Mouse (Mus musculus) ES-E14 (cell line): ENCODE data around the gene Tead1. TPM values are rescaled to one million over a fixed set of nuclear protein-coding genes. Genes with fewer than 3 reads are reported as not detected.
"Not testable (repeated sequence)": the region's sequence is repeated elsewhere in the genome, so short reads cannot be mapped to it uniquely, and the experiment has no call there.

ENCODE experiments used
- DNase-seq: peaks from one replicate; pipeline ENCODE4 v3.0.0-alpha.2; 2013; ENCODE audit warnings: low read depth, low spot score
- H3K27ac ChIP-seq: 2 replicates; pipeline ENCODE4 v1.5.1; 2012; ENCODE audit warnings: low read depth, mild to moderate bottlenecking, low read length, moderate library complexity, mixed read lengths; ENCODE audit not compliant: poor library complexity, insufficient read depth, severe bottlenecking
- H3K36me3 ChIP-seq: 2 replicates; pipeline ENCODE4 v1.6.1; 2012; ENCODE audit warnings: mild to moderate bottlenecking, low read length, moderate library complexity, mixed read lengths; ENCODE audit not compliant: control insufficient read depth, poor library complexity, insufficient read depth, severe bottlenecking
- H3K4me1 ChIP-seq, 2 experiments: fragments of 150-350 bp in 1 of 2; sonication (generic) in 1 of 2; 2 replicates each; pipeline ENCODE4 v1.6.1; 2012; ENCODE audit warnings: low read length in 2 of 2, mild to moderate bottlenecking in 1 of 2, mixed read lengths in 1 of 2; ENCODE audit not compliant: control insufficient read depth in 2 of 2, insufficient read depth in 2 of 2, poor library complexity in 1 of 2
- H3K4me3 ChIP-seq, 2 experiments: fragments of 150-350 bp in 1 of 2; sonication (generic) in 1 of 2; 2 replicates each; pipeline ENCODE4 v1.5.1; 2012; ENCODE audit warnings: low read length in 2 of 2, low read depth in 1 of 2, mild to moderate bottlenecking in 1 of 2, mixed read lengths in 1 of 2; ENCODE audit not compliant: insufficient read depth in 1 of 2, poor library complexity in 1 of 2, severe bottlenecking in 1 of 2
- H3K9ac ChIP-seq: 2 replicates; pipeline ENCODE4 v1.6.1; 2012; ENCODE audit warnings: low read depth, mild to moderate bottlenecking, low read length, mixed read lengths; ENCODE audit not compliant: poor library complexity, insufficient read depth, severe bottlenecking
- H3K9me3 ChIP-seq: fragments of 150-350 bp; sonication (generic); 2 replicates; pipeline ENCODE4 v1.6.1; 2012; ENCODE audit warnings: low read depth, mild to moderate bottlenecking, low read length; ENCODE audit not compliant: control insufficient read depth, insufficient read depth
- CHD2 ChIP-seq: IDR thresholded peaks from 2 replicates; pipeline ENCODE4 v1.6.1; 2014; ENCODE audit warnings: mild to moderate bottlenecking, low read depth, low read length, inconsistent platforms
- HCFC1 ChIP-seq: IDR thresholded peaks from 2 replicates; pipeline ENCODE4 v1.6.1; 2012; ENCODE audit warnings: low read length, inconsistent platforms, borderline replicate concordance; ENCODE audit not compliant: insufficient read depth
- MAFK ChIP-seq: IDR thresholded peaks from 2 replicates; pipeline ENCODE4 v1.6.1; 2014; ENCODE audit warnings: mild to moderate bottlenecking, low read depth, low read length, inconsistent platforms; ENCODE audit not compliant: insufficient read depth
- ZC3H11A ChIP-seq: IDR thresholded peaks from 2 replicates; pipeline ENCODE4 v1.6.1; 2012; ENCODE audit warnings: low read depth, mild to moderate bottlenecking, inconsistent platforms, low read length, borderline replicate concordance
- ZNF384 ChIP-seq: IDR thresholded peaks from 2 replicates; pipeline ENCODE4 v1.6.1; 2012; ENCODE audit warnings: low read depth, low read length, inconsistent platforms
- in situ Hi-C, 2 experiments: fragments of 600-800 bp; cut with MboI; formaldehyde crosslinking; loops; one replicate each; pipeline ENCODE4 v1.15.1; 2025; ENCODE audit warnings: low sequenced_read_pairs in 2 of 2, inconsistent platforms in 1 of 2; ENCODE audit not compliant: unreplicated experiment in 2 of 2
- total RNA-seq: library from RNA; depleted of rRNA; stranded (reverse); fragments of 300-350 nt; gene quantifications from 2 replicates; pipeline ENCODE4 v1.2.3, GENCODE M21; 2012

Gene Tead1
- total RNA-seq, 1 experiment = 90.5 TPM

DNA sequence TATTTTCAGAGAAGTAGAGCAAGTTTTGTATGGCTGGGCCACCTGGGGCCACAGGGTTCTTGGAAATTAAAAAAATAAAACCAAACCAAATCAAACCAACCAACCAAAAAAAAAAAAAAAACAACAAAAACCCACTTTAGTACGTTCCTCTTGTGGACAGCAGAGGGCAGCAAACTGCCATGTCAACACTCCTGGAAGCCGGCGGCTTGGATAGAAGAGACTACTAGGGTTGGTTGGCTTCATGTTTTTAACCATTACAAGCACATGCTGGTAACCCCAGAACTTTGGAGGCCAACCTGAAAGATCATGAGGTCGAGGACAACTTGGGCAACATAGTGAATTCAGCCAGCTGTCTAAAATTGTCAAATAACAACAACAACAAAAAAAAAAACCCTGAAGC is 240.7 kb downstream of the Tead1 start:
- Histone ChIP-seq H3K27ac (no peak overlapping the region), H3K36me3 (no peaks in the 10 kb centered on the region), H3K9me3 (no peaks in the 10 kb centered on the region), H3K4me3 (no peak overlapping the region), H3K9ac (no peak overlapping the region), H3K4me1 (no peaks in the 10 kb centered on the region)
- DNase-seq = peak; percentile 46
- no peak for TF ChIP-seq HCFC1
- no peak for TF ChIP-seq CHD2
- peak; percentile 98 for TF ChIP-seq ZC3H11A
- peak; percentile 98 for TF ChIP-seq ZNF384
- TF ChIP-seq MAFK = peak; percentile 60
- in situ Hi-C loops = loop anchor here (5.0 to 25.0 kb wide), 3 partner anchors 212 to 342 kb away; no protein-coding TSS in a partner anchor

DNA sequence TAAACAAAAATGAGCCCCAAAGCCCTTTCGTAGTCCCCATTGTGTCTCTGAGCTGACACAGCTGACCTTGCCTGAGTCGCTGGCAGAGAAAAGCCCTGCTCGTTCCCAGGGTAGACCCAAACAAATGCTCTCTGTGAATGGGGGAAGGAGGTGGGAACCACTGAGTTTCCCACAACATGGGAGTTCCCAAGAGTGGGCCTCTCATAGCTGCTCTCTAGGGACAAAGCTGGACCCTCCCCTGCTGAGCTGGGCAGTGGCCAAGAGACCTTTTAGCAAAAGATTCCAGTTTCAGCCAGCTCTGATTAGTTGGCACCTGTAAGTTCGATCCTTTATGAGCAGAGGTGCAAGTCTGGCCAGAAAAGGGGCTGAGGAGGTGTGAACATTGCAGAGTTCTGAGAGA is 243.7 kb downstream of the Tead1 start:
- Histone ChIP-seq H3K9ac (no peak overlapping the region), H3K9me3 (no peaks in the 10 kb centered on the region), H3K27ac (no peak overlapping the region), H3K4me1 (no peaks in the 10 kb centered on the region; a peak in 1 of 4 replicates), H3K4me3 (no peak overlapping the region), H3K36me3 (no peaks in the 10 kb centered on the region)
- in situ Hi-C loops = loop anchor here (5.0 to 25.0 kb wide), 3 partner anchors 210 to 340 kb away; no protein-coding TSS in a partner anchor
- no peak for TF ChIP-seq MAFK
- TF ChIP-seq ZNF384 = no peak
- no peak for TF ChIP-seq CHD2
- TF ChIP-seq ZC3H11A = no peak
- TF ChIP-seq HCFC1 = no peak
- DNase-seq = no peak

DNA sequence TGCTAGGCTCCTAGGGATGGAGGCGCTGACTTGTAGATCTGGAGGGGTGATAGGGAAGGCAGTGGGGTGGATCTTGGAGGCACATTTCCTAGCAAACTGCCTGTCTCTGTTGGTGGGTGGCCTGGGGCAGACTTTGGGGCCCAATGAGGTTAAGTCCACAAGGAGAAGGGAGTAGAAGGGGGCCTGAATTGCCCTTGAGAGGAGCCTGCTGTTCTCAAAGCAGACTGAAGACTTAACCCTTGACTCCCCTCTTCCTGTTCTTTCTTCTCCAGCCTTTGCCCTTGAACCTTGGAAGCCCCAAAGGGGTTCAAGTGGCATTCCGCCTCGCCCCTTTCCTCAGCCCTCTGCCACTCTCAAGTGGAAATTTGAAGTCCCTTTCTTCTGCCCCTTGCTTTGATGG is 244.6 kb downstream of the Tead1 start:
- in situ Hi-C loops = loop anchor here (5.0 to 25.0 kb wide), 3 partner anchors 209 to 339 kb away; no protein-coding TSS in a partner anchor
- Histone ChIP-seq H3K36me3 (no peaks in the 10 kb centered on the region), H3K27ac (no peak overlapping the region), H3K4me3 (no peak overlapping the region), H3K4me1 (no peaks in the 10 kb centered on the region; a peak in 1 of 4 replicates), H3K9me3 (no peaks in the 10 kb centered on the region), H3K9ac (no peak overlapping the region)
- DNase-seq = no peak
- TF ChIP-seq ZC3H11A = no peak
- TF ChIP-seq MAFK = no peak
- no peak for TF ChIP-seq ZNF384
- no peak for TF ChIP-seq HCFC1
- no peak for TF ChIP-seq CHD2

DNA sequence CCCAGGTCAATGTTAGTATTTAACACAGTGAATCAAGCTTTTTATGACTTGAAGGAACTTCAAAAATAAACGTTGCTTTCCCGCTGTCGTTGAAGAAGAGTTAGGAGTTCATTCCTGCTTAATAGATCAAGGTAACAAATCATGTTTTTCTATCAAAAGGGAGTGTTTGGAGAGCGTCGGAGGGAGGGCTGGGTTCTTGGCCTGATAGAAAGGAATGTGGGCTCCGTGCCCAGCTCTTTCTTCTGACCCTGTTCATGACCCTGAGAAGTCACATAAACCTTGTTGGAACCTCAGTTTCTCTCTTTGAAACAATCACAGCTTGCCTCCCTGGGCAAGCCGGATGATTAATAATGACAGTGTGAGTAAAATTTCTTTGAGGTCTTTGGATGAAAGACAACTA is 251.6 kb downstream of the Tead1 start:
- Histone ChIP-seq H3K4me1 (no peaks in the 10 kb centered on the region), H3K9me3 (no peaks in the 10 kb centered on the region), H3K27ac (no peak overlapping the region), H3K9ac (no peak overlapping the region), H3K36me3 (no peaks in the 10 kb centered on the region), H3K4me3 (no peak overlapping the region)
- TF ChIP-seq HCFC1 (no peak), ZC3H11A (no peak), ZNF384 (no peak), CHD2 (no peak), MAFK (no peak)
- in situ Hi-C loops = no loop called here
- DNase-seq = no peak

DNA sequence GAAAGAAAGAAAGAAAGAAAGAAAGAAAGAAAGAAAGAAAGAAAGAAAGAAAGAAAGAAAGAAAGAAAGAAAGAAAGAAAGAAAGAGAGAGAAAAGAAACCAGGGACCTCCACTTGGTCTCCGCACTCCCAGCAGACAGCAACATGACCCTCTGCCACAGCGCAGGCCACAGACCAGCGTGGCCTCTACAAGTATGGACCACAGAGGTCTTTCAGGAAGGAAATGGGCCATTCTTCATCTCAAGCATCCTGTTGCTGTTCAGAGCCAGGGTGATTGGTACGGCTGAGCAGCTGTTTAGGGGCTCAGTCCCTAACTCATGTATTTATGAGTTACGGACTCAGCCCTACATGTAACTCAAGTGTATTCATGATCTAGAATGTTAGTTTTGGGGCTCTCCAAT is 256.8 kb downstream of the Tead1 start:
- H3K9me3 ChIP-seq, H3K9ac ChIP-seq, H3K4me1 ChIP-seq, in situ Hi-C loops, DNase-seq, H3K27ac ChIP-seq, H3K36me3 ChIP-seq, H3K4me3 ChIP-seq: not testable (repeated sequence)
